Mouse (Mus musculus) cortical plate, adult 2 months (tissue): ENCODE data around the gene Tent5b. TPM values are rescaled to one million over a fixed set of nuclear protein-coding genes. Genes with fewer than 3 reads are reported as not detected.

ENCODE experiments used
- H3K27ac ChIP-seq: fragments of 200-500 bp; 2 replicates; pipeline ENCODE4 v1.5.1; 2012; ENCODE audit warnings: low read length, control low read depth, inconsistent platforms; ENCODE audit not compliant: insufficient read depth
- H3K4me1 ChIP-seq: fragments of 200-500 bp; 2 replicates; pipeline ENCODE4 v1.6.1; 2011; ENCODE audit warnings: low read length; ENCODE audit not compliant: control insufficient read depth, insufficient read depth
- H3K4me3 ChIP-seq: fragments of 200-500 bp; 2 replicates; pipeline ENCODE4 v1.5.1; 2011; ENCODE audit warnings: mild to moderate bottlenecking, low read length, control low read depth; ENCODE audit not compliant: insufficient read depth
- CTCF ChIP-seq: fragments of 200-500 bp; IDR thresholded peaks from 2 replicates; pipeline ENCODE4 v1.5.1; 2011; ENCODE audit warnings: mild to moderate bottlenecking, control low read depth, low read length; ENCODE audit not compliant: insufficient read depth; ENCODE audit errors: extremely low read depth
- POLR2A ChIP-seq: fragments of 200-500 bp; IDR thresholded peaks from 2 replicates; pipeline ENCODE4 v1.6.1; 2011; ENCODE audit warnings: mild to moderate bottlenecking, low read length, control low read depth; ENCODE audit not compliant: insufficient read depth; ENCODE audit errors: extremely low read depth
- polyA plus RNA-seq: library from polyadenylated mRNA; depleted of rRNA; stranded (reverse); fragments of >200 nt; gene quantifications from 2 replicates; pipeline ENCODE4 v1.2.3, GENCODE M21; 2012; rRNA removed

Gene Tent5b
- polyA plus RNA-seq, 1 experiment = 0.06 TPM

DNA sequence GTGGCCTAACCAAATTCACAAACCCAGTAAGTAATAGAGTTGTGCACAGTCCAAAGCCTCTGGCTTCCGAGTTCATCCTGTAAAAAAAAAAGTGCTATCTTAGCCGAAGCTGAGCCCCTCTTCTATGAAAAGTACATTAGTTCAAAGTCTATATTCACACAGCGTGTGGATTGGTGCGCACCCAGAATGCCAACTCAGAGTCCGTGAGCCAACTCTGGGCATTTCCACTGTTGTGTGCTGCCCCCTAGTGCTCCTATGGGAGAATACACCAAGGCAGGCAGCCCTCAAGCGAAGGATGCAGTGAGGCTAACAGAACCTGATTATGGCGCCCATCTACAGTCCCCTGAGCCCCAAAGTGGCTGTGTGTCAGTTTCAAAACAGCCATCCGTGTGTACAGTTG is 33.0 kb downstream of the Tent5b start:
- TF ChIP-seq CTCF (peak; percentile 94), POLR2A (no peak)
- Histone ChIP-seq H3K27ac (no peak overlapping the region), H3K4me3 (no peak overlapping the region), H3K4me1 (no peaks in the 10 kb centered on the region; the same call in 1 of the 2 replicates)

DNA sequence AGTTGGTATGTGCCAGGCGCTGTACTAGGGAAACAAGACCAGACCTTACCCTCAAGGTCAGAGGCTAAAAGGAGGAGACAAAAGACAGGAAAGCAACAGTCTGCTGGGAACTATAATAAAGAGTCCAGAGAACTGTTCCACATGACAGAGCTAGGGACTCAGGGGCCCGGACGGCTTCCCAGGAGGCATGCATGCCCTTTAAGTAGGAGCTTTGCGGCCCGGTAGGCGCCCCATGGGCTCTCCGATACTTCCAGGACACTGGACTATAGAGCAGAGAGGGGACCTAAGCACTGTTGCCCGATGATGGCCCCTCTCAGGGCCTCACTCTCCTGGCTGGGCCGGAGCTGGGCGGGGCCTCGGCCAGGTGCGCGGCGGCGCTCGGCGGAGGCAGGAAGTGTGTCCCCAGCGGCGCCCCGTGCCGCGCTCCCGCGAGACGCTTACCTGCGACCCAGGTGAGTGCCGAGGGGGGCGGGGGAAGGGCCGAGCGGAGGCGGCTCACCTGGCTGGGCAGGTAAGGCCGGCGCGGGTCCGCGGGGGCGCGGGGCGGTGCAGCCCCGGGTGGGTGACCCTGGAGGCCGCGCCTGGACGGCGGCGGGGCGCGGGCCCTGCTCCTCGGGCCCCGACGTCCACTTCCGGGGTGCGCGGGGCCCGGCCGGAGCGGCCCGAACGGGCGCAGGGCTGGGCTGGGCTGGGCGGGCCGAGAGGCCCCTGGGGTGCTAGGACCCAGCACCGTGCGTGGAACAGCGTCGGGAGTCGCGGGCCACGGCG is 38.9 kb downstream of the Tent5b start, which contains the start of gene Kdf1:
TSS of gene Kdf1 (plus strand) at position 363 of the 768 bp plus-strand sequence.
- no peak within 1 kb of the TSS for H3K4me3 ChIP-seq
- no peak within 1 kb of the TSS for H3K27ac ChIP-seq
- TF ChIP-seq POLR2A (no peak), CTCF (no peak)
- H3K4me1 ChIP-seq = no peaks in the 10 kb centered on the region

DNA sequence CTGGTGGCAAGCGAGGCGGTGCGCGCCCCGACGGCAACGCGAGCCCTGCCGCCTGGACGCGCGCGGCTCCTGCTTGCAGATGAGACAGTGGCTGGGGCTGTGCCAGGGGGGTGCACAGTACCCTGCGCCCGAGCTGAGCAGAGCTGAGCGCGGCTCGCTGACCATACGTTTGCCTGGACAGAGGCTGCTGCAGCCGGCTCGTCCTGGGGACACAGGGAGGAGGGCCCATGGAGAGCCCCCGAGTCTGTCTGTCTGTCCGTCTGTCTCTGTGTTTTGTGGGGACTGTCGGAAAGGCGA is 39.4 kb downstream of the Tent5b start:
- no peak overlapping the region for H3K27ac ChIP-seq
- no peak for TF ChIP-seq CTCF
- TF ChIP-seq POLR2A = no peak
- no peak overlapping the region for H3K4me3 ChIP-seq
- no peaks in the 10 kb centered on the region for H3K4me1 ChIP-seq

DNA sequence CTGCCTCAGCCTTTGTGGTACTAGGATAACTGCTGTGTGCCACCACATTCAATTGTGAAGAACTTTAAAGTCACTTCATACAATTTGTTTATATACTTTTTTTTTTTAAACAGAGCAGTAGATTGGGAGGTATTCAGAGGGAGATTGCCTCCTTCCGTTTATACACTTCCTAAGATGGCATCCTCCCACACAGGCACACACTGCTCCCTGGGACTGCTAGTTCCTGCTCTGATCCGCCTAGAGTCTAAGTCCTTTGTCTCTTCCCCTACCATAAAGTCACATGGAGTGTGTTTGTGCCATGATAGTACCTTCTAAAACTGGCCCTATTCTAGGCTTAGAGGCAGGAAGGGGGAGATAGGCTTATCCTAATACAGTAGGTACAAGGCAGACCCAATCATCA is 41.6 kb downstream of the Tent5b start:
- TF ChIP-seq CTCF (no peak), POLR2A (no peak)
- H3K27ac ChIP-seq = no peak overlapping the region
- no peaks in the 10 kb centered on the region for H3K4me1 ChIP-seq
- H3K4me3 ChIP-seq = no peak overlapping the region

DNA sequence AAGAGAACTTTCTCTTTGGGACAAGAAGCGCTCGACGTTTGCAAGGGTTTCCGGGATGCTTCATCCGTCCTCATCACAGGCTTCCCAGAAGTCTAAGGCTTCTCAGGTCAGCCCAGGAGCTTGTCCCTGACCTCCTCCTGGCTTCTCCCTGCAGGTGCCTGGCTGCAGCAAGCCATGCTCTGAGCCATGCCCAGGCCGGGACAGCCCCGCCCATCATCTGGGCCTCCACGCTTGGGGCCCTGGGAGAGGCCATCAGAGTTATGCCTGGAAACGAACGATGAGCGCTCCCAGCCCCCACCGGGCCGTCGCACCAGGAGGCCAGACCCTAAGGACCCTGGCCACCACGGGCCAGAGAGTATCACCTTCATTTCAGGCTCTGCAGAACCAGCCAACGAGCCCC is 47.9 kb downstream of the Tent5b start:
- Histone ChIP-seq H3K27ac (no peak overlapping the region), H3K4me1 (no peaks in the 10 kb centered on the region), H3K4me3 (no peak overlapping the region)
- TF ChIP-seq CTCF = no peak
- no peak for TF ChIP-seq POLR2A

DNA sequence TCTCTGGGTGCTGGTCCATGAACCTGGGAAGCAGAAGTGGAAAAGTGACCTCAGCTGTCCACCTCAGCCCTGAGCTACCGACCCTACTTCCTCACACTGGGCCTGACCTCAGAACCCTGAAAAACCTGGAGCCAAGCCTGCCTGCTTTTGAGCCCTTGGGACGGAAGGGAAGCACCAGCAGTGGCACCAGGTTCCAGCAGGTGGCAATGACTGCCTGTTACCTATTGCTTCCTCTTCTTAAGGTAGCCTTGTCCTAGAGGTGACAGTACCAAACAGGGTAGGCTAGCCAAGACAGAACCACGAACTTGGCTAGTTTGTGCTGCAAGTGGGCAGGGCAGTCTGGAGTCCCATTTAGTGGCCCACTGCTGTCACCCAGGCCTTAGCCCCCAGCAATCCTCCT is 52.8 kb downstream of the Tent5b start:
- H3K4me1 ChIP-seq = no peaks in the 10 kb centered on the region

DNA sequence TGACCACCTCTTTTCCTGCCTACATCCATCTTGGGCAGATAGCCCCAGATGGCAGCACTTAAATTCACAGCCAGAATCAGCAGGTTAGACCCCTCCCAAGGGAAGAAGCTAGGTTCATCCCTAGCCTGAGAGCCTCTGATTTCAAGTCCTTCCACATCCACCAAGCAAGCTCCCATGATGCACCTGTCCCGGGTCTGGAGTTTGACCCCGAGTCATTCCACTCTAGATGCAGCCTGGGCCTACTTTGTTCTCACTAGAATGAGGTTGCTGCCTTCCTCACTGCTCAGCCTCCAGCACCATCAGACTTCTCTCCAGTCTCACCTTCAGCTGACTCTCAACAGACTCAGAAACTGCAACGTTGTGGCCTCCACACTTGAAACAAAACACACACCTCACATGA is 56.1 kb downstream of the Tent5b start:
- no peak overlapping the region for H3K4me3 ChIP-seq
- no peak overlapping the region for H3K27ac ChIP-seq
- TF ChIP-seq POLR2A (no peak), CTCF (no peak)
- H3K4me1 ChIP-seq = no peaks in the 10 kb centered on the region

More for the DNA sequence above, 52.8 kb downstream of the Tent5b start:
- TF ChIP-seq POLR2A = no peak
- TF ChIP-seq CTCF = no peak
- Histone ChIP-seq H3K4me3 (no peak overlapping the region), H3K27ac (no peak overlapping the region)

DNA sequence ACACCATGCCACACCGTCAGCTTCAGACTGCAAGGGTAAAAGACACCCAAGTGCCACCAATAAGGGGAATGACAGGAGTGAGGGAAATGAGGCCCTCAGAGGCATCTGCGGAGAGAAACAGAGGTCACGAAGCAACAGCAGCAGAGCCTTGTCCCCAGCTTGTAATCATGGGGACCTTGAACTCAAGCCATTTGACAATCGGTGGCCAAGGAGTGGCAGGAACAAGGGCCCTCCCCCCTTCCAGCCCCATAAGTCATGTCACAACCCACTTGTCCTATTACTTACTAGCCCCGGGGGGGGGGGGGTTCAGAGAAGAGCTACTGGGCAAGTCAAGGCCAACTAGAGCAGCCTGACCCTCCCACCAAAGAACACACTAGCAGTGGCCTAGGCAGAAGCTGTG is 56.7 kb downstream of the Tent5b start:
- H3K4me3 ChIP-seq = no peak overlapping the region
- no peak overlapping the region for H3K27ac ChIP-seq
- TF ChIP-seq POLR2A (no peak), CTCF (no peak)
- no peaks in the 10 kb centered on the region for H3K4me1 ChIP-seq

Other genes starting within 250 kb of the Tent5b start
- 7.8 and 7.9 TPM in 2 replicates for gene Map3k6, start 239.3 kb upstream of the Tent5b start, polyA plus RNA-seq
- 2.7 and 3.1 TPM in 2 replicates for gene Sytl1, start 217.0 kb upstream of the Tent5b start, polyA plus RNA-seq
- 173 and 175 TPM in 2 replicates for gene Tmem222, start 202.3 kb upstream of the Tent5b start, polyA plus RNA-seq
- 46.6 and 49.1 TPM in 2 replicates for gene Wdtc1, start 126.7 kb upstream of the Tent5b start, polyA plus RNA-seq
- 35.2 and 36.1 TPM in 2 replicates for gene Slc9a1, start 110.4 kb upstream of the Tent5b start, polyA plus RNA-seq
- 119 and 128 TPM in 2 replicates for gene Trnp1, start 18.4 kb downstream of the Tent5b start, polyA plus RNA-seq
- gene Kdf1, start 38.8 kb downstream of the Tent5b start, polyA plus RNA-seq = 0.08 and 0.13 TPM in 2 replicates
- 184 and 202 TPM in 2 replicates for gene Nudc, start 65.9 kb downstream of the Tent5b start, polyA plus RNA-seq
- gene Nr0b2, start 73.2 kb downstream of the Tent5b start, polyA plus RNA-seq = not detected in 2 replicates
- gene Gpatch3, start 94.6 kb downstream of the Tent5b start, polyA plus RNA-seq = 6.3 and 7.6 TPM in 2 replicates
- gene Gpn2, start 104.2 kb downstream of the Tent5b start, polyA plus RNA-seq = 19.4 and 22.2 TPM in 2 replicates
- gene Sfn, start 122.0 kb downstream of the Tent5b start, polyA plus RNA-seq = 2.1 and 2.6 TPM in 2 replicates
- gene Zdhhc18, start 170.0 kb downstream of the Tent5b start, polyA plus RNA-seq = 36.8 and 38.4 TPM in 2 replicates
- 6.6 and 7.4 TPM in 2 replicates for gene Pigv, start 192.5 kb downstream of the Tent5b start, polyA plus RNA-seq